In the genomic region with DNA sequence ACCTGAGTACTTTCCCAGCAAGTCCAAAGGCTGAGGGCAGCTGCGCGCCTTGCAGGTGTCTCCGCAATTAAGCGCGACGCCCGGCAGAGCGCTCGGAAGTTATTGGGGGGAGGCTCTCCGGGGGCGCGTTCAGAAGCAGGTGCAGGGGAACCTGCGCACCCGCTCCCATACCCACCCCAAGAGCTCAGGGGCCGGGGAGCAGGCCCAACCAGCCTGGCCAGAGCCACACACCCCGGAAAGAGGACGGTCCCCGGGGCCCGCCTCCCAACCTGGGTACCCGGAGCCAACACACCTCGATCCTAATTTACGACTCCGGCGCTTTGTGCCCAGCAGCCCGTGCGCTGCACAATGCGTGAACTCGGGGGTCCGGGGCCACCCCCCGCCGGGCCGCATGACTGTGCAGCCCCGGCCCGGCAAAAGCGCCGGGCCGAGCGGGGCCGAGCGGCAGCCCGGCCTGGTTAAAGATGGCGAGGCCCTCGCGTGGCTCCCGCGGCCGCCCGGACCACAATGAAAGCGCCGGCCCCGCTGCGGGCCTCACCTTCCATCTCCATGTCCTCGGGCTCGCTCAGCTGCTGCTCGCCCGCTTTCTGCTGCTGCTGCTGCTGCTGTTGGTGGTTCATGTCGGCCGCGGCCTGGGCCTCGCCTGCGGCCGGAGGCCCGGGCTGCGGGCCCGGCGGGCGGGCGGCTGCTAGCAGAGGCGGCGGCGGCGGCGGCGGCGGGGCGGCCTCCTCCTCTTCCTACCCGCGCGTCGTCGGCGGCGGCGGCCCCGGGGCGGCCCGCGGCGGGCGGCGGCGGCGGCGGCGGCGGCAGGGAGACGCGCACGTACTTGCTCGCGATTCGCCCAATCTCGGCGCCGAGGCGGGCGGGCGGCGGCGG, we compare ENCODE assay signal across 8 mouse cellular contexts. TPM values are rescaled to one million over a fixed set of nuclear protein-coding genes. Genes with fewer than 3 reads are reported as not detected.
DNase-seq lines count a peak whose midpoint lies in the region; ATAC-seq and TF ChIP-seq lines count a peak whose summit lies in the region.

No protein-coding gene starts in this region.

- H3K9me3 ChIP-seq in forebrain, embryonic 15.5 days: no peaks in the 10 kb centered on the region
- H3K9me3 ChIP-seq in hindbrain, embryonic 15.5 days: no peaks in the 10 kb centered on the region
- H3K9me3 ChIP-seq in liver, embryonic 14.5 days (ENCODE audit: control insufficient read depth, low read length): no peaks in the 10 kb centered on the region

- H3K27me3 ChIP-seq in forebrain, embryonic 15.5 days: no peaks in the 10 kb centered on the region
- no peaks in the 10 kb centered on the region for H3K27me3 ChIP-seq in hindbrain, embryonic 15.5 days
- no peaks in the 10 kb centered on the region for H3K27me3 ChIP-seq in liver, embryonic 14.5 days (ENCODE audit: control insufficient read depth, insufficient read depth, low read length)

- WGBS in forebrain, embryonic 15.5 days: under 1% methylated on average over 92 of the region's 110 CpGs
- WGBS in hindbrain, embryonic 15.5 days: under 1% methylated on average over 68 of the region's 110 CpGs
- WGBS in liver, embryonic 14.5 days (ENCODE audit: insufficient replicate concordance): under 1% methylated on average over 80 of the region's 110 CpGs
- WGBS in olfactory bulb, adult 2 months: 8% methylated on average over 106 of the region's 110 CpGs

- peak overlapping the region; percentile 94 for H3K9ac ChIP-seq in forebrain, embryonic 15.5 days (replicated peaks)
- H3K9ac ChIP-seq in hindbrain, embryonic 15.5 days: peak overlapping the region; percentile 91
- H3K9ac ChIP-seq in liver, embryonic 14.5 days (replicated peaks): peak overlapping the region; percentile 91

- peak overlapping the region; percentile 75 for H3K4me3 ChIP-seq in bone marrow macrophage, adult 2 months (ENCODE audit: insufficient read depth, low read length)
- peak overlapping the region; percentile 85 for H3K4me3 ChIP-seq in forebrain, embryonic 15.5 days
- peak overlapping the region; percentile 97 for H3K4me3 ChIP-seq in hindbrain, embryonic 15.5 days
- H3K4me3 ChIP-seq in liver, embryonic 14.5 days (ENCODE audit: insufficient read depth in 1 of 2, low read depth in 2 of 2, low read length in 2 of 2): peak overlapping the region; percentile 91 to 99
- H3K4me3 ChIP-seq in olfactory bulb, adult 2 months (ENCODE audit: insufficient read depth, low read depth, low read length): peak overlapping the region; percentile 95

- peak; percentile 30; the same call in 1 of the 2 replicates for ATAC-seq in forebrain, embryonic 15.5 days (replicated peaks)
- ATAC-seq in hindbrain, embryonic 15.5 days (ENCODE audit: low FRiP score, low read depth): 0 out of 2 replicates have a peak, but pooled peaks have one; percentile 10
- peak; percentile 4; the same call in 1 of the 2 replicates for ATAC-seq in liver, embryonic 14.5 days (ENCODE audit: insufficient read depth)

- intact Hi-C loops in left cerebral cortex, postnatal 36 days (cut with DNase I): loop anchor here (2.0 kb wide), 1 partner anchor 91 kb away; no protein-coding TSS in a partner anchor

- no peak for TF ChIP-seq CTCF in bone marrow macrophage, adult 2 months (IDR thresholded peaks at IDR 0.05; ENCODE audit: low read depth, low read length)
- no peak for TF ChIP-seq CTCF in liver, embryonic 14.5 days (IDR thresholded peaks at IDR 0.05; ENCODE audit: low read depth)
- no peak for TF ChIP-seq CTCF in olfactory bulb, adult 2 months (IDR thresholded peaks at IDR 0.05; ENCODE audit: insufficient read depth, low read depth, low read length)

- peak overlapping the region; percentile 42; the same call in 1 of the 2 replicates for H3K27ac ChIP-seq in bone marrow macrophage, adult 2 months (ENCODE audit: insufficient read depth, low read depth, low read length)
- H3K27ac ChIP-seq in forebrain, embryonic 15.5 days (replicated peaks): peak overlapping the region; percentile 85
- peak overlapping the region; percentile 85 for H3K27ac ChIP-seq in hindbrain, embryonic 15.5 days (replicated peaks)
- H3K27ac ChIP-seq in liver, embryonic 14.5 days: peak overlapping the region; percentile 76
- H3K27ac ChIP-seq in olfactory bulb, adult 2 months (ENCODE audit: insufficient read depth, low read depth, low read length): peak overlapping the region; percentile 26; the same call in 1 of the 2 replicates

- no peak for TF ChIP-seq EP300 in liver, embryonic 14.5 days (IDR thresholded peaks at IDR 0.05; ENCODE audit: low read depth)

- H3K4me1 ChIP-seq in bone marrow macrophage, adult 2 months (ENCODE audit: control insufficient read depth, insufficient read depth, low read length): peaks cover 25% of the 10 kb centered on the region
- H3K4me1 ChIP-seq in forebrain, embryonic 15.5 days: peaks cover 34% of the 10 kb centered on the region
- peaks cover 37% of the 10 kb centered on the region for H3K4me1 ChIP-seq in hindbrain, embryonic 15.5 days (replicated peaks)
- peaks cover 40 to 56% of the 10 kb centered on the region in 2 experiments for H3K4me1 ChIP-seq in liver, embryonic 14.5 days (replicated peaks; ENCODE audit: control insufficient read depth in 2 of 2, insufficient read depth in 2 of 2, low read length in 1 of 2)
- H3K4me1 ChIP-seq in olfactory bulb, adult 2 months (ENCODE audit: control insufficient read depth, insufficient read depth, low read length): peaks cover 12% of the 10 kb centered on the region

- H3K4me2 ChIP-seq in forebrain, embryonic 15.5 days (replicated peaks): peak overlapping the region; percentile 72
- peak overlapping the region; percentile 88 for H3K4me2 ChIP-seq in hindbrain, embryonic 15.5 days
- peak overlapping the region; percentile 94 for H3K4me2 ChIP-seq in liver, embryonic 14.5 days (ENCODE audit: low read depth)

- TF ChIP-seq POLR2A in bone marrow macrophage, adult 2 months (IDR thresholded peaks at IDR 0.05; ENCODE audit: borderline replicate concordance, low read depth, low read length): no peak
- TF ChIP-seq POLR2A in olfactory bulb, adult 2 months (IDR thresholded peaks at IDR 0.05; ENCODE audit: insufficient read depth, low read depth, low read length): no peak

- H3K36me3 ChIP-seq in forebrain, embryonic 15.5 days: no peaks in the 10 kb centered on the region
- H3K36me3 ChIP-seq in hindbrain, embryonic 15.5 days: no peaks in the 10 kb centered on the region
- H3K36me3 ChIP-seq in liver, embryonic 14.5 days (replicated peaks; ENCODE audit: control insufficient read depth, insufficient read depth, low read depth): peaks cover 21% of the 10 kb centered on the region

- DNase-seq in left cerebral cortex, postnatal 36 days (ENCODE audit: low spot score in 2 of 2): peak; percentile 33 to 53
- DNase-seq in left cerebral cortex, adult 8-10 months (ENCODE audit: low spot score in 2 of 2): no peak
- DNase-seq in liver, embryonic 14.5 days (ENCODE audit: low read depth in 3 of 3, low spot score in 3 of 3): no peak
- DNase-seq in urinary bladder, postnatal 14 days (ENCODE audit: low spot score): peak; percentile 44

RNA-seq across cellular contexts. Expression of a gene that starts 54.2 kb away (rescaled TPM):
- 100 to 1,000 TPM; 134 to 175 TPM for total RNA-seq in left cerebral cortex, postnatal 36 days (2021)
- total RNA-seq in left cerebral cortex, adult 8-10 months (2022): 100 to 1,000 TPM; 149 to 164 (median 158) TPM
- polyA plus RNA-seq in bone marrow macrophage, adult 2 months (2012; ENCODE audit: insufficient read depth, insufficient read length, missing spikeins): 61.2 and 65.5 TPM in 2 replicates
- polyA plus RNA-seq in forebrain, embryonic 15.5 days (2015; fragmentation: Nextera tagmentation; extraction: Ambion mirVana): 31.7 and 38.5 TPM in 2 replicates
- 29.2 TPM in 2 replicates for polyA plus RNA-seq in hindbrain, embryonic 15.5 days (2015; fragmentation: Nextera tagmentation; extraction: Ambion mirVana)
- polyA plus RNA-seq in liver, embryonic 14.5 days (2012; rRNA removed): 37.6 and 57.5 TPM in 2 replicates
- 35.5 and 41.9 TPM in 2 replicates for polyA plus RNA-seq in liver, embryonic 14.5 days (2014; fragmentation: Nextera tagmentation; extraction: Ambion mirVana)
- polyA plus RNA-seq in olfactory bulb, adult 2 months (2012; ENCODE audit: insufficient read depth, insufficient read length, low replicate concordance, missing spikeins): 486 TPM in 1 of 2 replicates, not detected in the other

RNA-seq across cellular contexts. Expression of a gene that starts 57.3 kb away (rescaled TPM):
- total RNA-seq in left cerebral cortex, postnatal 36 days (2021): not detected
- not detected for total RNA-seq in left cerebral cortex, adult 8-10 months (2022)
- polyA plus RNA-seq in bone marrow macrophage, adult 2 months (2012; ENCODE audit: insufficient read depth, insufficient read length, missing spikeins): not detected in 2 replicates
- polyA plus RNA-seq in forebrain, embryonic 15.5 days (2015; fragmentation: Nextera tagmentation; extraction: Ambion mirVana): not detected in 2 replicates
- polyA plus RNA-seq in hindbrain, embryonic 15.5 days (2015; fragmentation: Nextera tagmentation; extraction: Ambion mirVana): not detected in 2 replicates
- polyA plus RNA-seq in liver, embryonic 14.5 days (2012; rRNA removed): 0.07 TPM in 1 of 2 replicates, not detected in the other
- not detected in 2 replicates for polyA plus RNA-seq in liver, embryonic 14.5 days (2014; fragmentation: Nextera tagmentation; extraction: Ambion mirVana)
- not detected in 2 replicates for polyA plus RNA-seq in olfactory bulb, adult 2 months (2012; ENCODE audit: insufficient read depth, insufficient read length, low replicate concordance, missing spikeins)

Comparison
In these comparisons a context has a peak if more than half of its experiments do, and no peak if none do; other contexts are left out.
1. DNase-seq: peak in left cerebral cortex, postnatal 36 days (2 of 2) and urinary bladder, postnatal 14 days (single experiment); none in left cerebral cortex, adult 8-10 months (0 of 2) and liver, embryonic 14.5 days (0 of 3).
2. H3K27ac ChIP-seq: peak in every context shown above with its lines; median percentile 85 in forebrain, embryonic 15.5 days; 85 in hindbrain, embryonic 15.5 days; 76 in liver, embryonic 14.5 days; 42 in bone marrow macrophage, adult 2 months; 26 in olfactory bulb, adult 2 months.
3. Peak in every context shown above with its lines, with median percentiles within 50 percentile points of each other: H3K4me3 ChIP-seq, ATAC-seq, H3K4me2 ChIP-seq and H3K9ac ChIP-seq.